Comparison of ENCODE assay signal across 32 mouse cellular contexts in the genomic region with DNA sequence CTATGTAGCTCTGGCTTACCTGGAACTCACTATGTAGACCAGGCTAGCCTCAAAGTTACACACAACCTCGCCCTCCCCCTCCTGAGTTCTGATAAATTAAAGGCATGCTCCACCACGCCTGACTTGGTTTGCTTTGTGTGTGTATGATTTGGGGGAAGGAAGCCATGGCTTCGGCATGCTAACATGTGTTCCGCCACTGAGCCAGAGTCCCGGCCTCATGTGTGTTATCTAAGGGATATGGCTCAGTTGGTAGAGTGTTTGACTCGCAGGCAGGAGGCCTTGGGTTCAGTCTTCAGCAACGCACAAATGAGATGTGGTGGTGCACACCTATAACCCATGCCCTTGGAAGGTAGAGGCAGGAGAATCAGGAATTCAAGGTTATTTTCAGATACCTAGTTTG. TPM values are rescaled to one million over a fixed set of nuclear protein-coding genes. Genes with fewer than 3 reads are reported as not detected.
"Had no signal": no experiment of that assay in that cellular context is flagged by ENCODE, and none has a peak within 500 bp of the region (broad histone marks: within the 10 kb centered on the region; RNA-seq: fewer than 3 reads in every experiment).

No protein-coding gene starts in this region.

- ATAC-seq: forebrain, embryonic 13.5 days; forebrain, embryonic 14.5 days; forebrain, embryonic 15.5 days; forebrain, embryonic 16.5 days; forebrain, postnatal 0 days had no signal

- H3K4me1 ChIP-seq: forebrain, embryonic 12.5 days; forebrain, embryonic 13.5 days; forebrain, embryonic 15.5 days had no signal

- H3K9me3 ChIP-seq: embryonic facial prominence, embryonic 10.5 days; embryonic facial prominence, embryonic 12.5 days; embryonic facial prominence, embryonic 13.5 days; embryonic facial prominence, embryonic 15.5 days; forebrain, embryonic 10.5 days; forebrain, embryonic 12.5 days; forebrain, embryonic 13.5 days; forebrain, embryonic 15.5 days had no signal

- H3K4me3 ChIP-seq: forebrain, embryonic 10.5 days; forebrain, embryonic 12.5 days; forebrain, embryonic 13.5 days; forebrain, embryonic 15.5 days had no signal

- H3K27me3 ChIP-seq: embryonic facial prominence, embryonic 12.5 days; embryonic facial prominence, embryonic 13.5 days; embryonic facial prominence, embryonic 15.5 days; forebrain, embryonic 12.5 days; forebrain, embryonic 13.5 days; forebrain, embryonic 15.5 days had no signal

- H3K9ac ChIP-seq: embryonic facial prominence, embryonic 12.5 days; embryonic facial prominence, embryonic 13.5 days; forebrain, embryonic 12.5 days; forebrain, embryonic 13.5 days; forebrain, embryonic 15.5 days; forebrain, postnatal 0 days had no signal

- H3K27ac ChIP-seq: embryonic facial prominence, embryonic 10.5 days; embryonic facial prominence, embryonic 12.5 days; embryonic facial prominence, embryonic 13.5 days; embryonic facial prominence, embryonic 15.5 days; forebrain, embryonic 10.5 days; forebrain, embryonic 12.5 days; forebrain, embryonic 13.5 days; forebrain, embryonic 15.5 days; gastrocnemius, adult 2 months had no signal

- DNase-seq: cerebellum, adult 18-20 months; cerebellum, adult 2 months; cerebellum, adult 8-10 months; cerebellum, adult 9-10 months; cerebellum, adult 9-11 months; cerebellum, postnatal 10 days; cerebellum, postnatal 14 days; cerebellum, postnatal 25 days; cerebellum, postnatal 36 days; embryo, embryonic 11 days; forebrain, postnatal 0 days; gastrocnemius, adult 2 months; gastrocnemius, postnatal 10 days; gastrocnemius, postnatal 14 days; gastrocnemius, postnatal 25 days; gastrocnemius, postnatal 36 days; heart, adult 18-20 months had no signal

- H3K4me2 ChIP-seq: forebrain, embryonic 12.5 days; forebrain, embryonic 13.5 days; forebrain, embryonic 15.5 days had no signal

RNA-seq across cellular contexts. Expression of gene Gm30191, which starts 25.2 kb away (rescaled TPM):
- polyA plus RNA-seq: cortical plate, adult 2 months; embryonic facial prominence, embryonic 10.5 days; embryonic facial prominence, embryonic 11.5 days; embryonic facial prominence, embryonic 12.5 days; embryonic facial prominence, embryonic 13.5 days; embryonic facial prominence, embryonic 15.5 days; forebrain, embryonic 12.5 days; forebrain, embryonic 13.5 days; forebrain, embryonic 14.5 days; forebrain, embryonic 15.5 days; forebrain, embryonic 16.5 days; frontal cortex, adult 2 months; gonadal fat pad, adult 2 months had no signal

RNA-seq across cellular contexts. Expression of gene E130218I03Rik, which starts 28.5 kb away (rescaled TPM):
- polyA plus RNA-seq: cortical plate, adult 2 months; erythroblast, embryonic 14.5 days; forebrain, embryonic 15.5 days; frontal cortex, adult 2 months had no signal
